Mouse (Mus musculus) heart, embryonic 16.5 days (tissue): ENCODE measurements at regions not wholly inside any gene's neighbourhood (a gene's known extent, or its start where the extent isn't known, plus 50 kb on each side); places are given as distances from the start of the nearest gene placed in this dataset.
"Not testable (repeated sequence)": the region's sequence is repeated elsewhere in the genome, so short reads cannot be mapped to it uniquely, and the experiment has no call there.

ENCODE experiments used
- ATAC-seq: fragments of 200-750 bp; cut with Nextera tagmentation; replicated peaks from 2 replicates; pipeline ENCODE4 v1.8.0; 2017; ENCODE audit warnings: moderate number of reproducible peaks; ENCODE audit not compliant: insufficient read depth, low FRiP score; ENCODE audit errors: extremely low read depth
- H3K27ac ChIP-seq: fragments of 300-500 bp; sonication (generic); 2 replicates; pipeline ENCODE4 v1.5.1; 2014; ENCODE audit warnings: mild to moderate bottlenecking, low read length, control low read depth, moderate library complexity
- H3K27me3 ChIP-seq: fragments of 300-500 bp; sonication (generic); 2 replicates; pipeline ENCODE4 v1.6.1; 2014; ENCODE audit warnings: low read length, mixed read lengths; ENCODE audit not compliant: control insufficient read depth, insufficient read depth
- H3K36me3 ChIP-seq: fragments of 300-500 bp; sonication (generic); 2 replicates; pipeline ENCODE4 v1.6.1; 2014; ENCODE audit not compliant: control insufficient read depth, insufficient read depth
- H3K4me1 ChIP-seq: fragments of 300-500 bp; sonication (generic); 2 replicates; pipeline ENCODE4 v1.6.1; 2014; ENCODE audit warnings: low read length, mixed read lengths; ENCODE audit not compliant: control insufficient read depth, insufficient read depth
- H3K4me2 ChIP-seq: fragments of 300-500 bp; sonication (generic); 2 replicates; pipeline ENCODE4 v1.6.1; 2014; ENCODE audit warnings: low read depth, mild to moderate bottlenecking, control low read depth, low read length
- H3K4me3 ChIP-seq: fragments of 300-500 bp; sonication (generic); 2 replicates; pipeline ENCODE4 v1.5.1; 2014; ENCODE audit warnings: mild to moderate bottlenecking, control low read depth, low read length
- H3K9ac ChIP-seq: fragments of 300-500 bp; sonication (generic); 2 replicates; pipeline ENCODE4 v1.6.1; 2014; ENCODE audit warnings: low read length, control low read depth
- H3K9me3 ChIP-seq: fragments of 300-500 bp; sonication (generic); replicated peaks from 2 replicates; pipeline ENCODE4 v1.6.1; 2016; ENCODE audit warnings: low read length; ENCODE audit not compliant: control insufficient read depth
- WGBS: fragments of 180-500 bp; shearing (Covaris S2); extraction: QIAGEN DNeasy Blood & Tissue Kit; methylation state at CpG from one replicate; pipeline ENCODE4 v1.1.7; 2014; 5-methylcytosine and 5-hydroxymethylcytosine counted together

- 87% methylated on average over 1 of the region's 1 CpGs for WGBS
- H3K9me3 ChIP-seq, result no peaks in the 10 kb centered on the region
- no peaks in the 10 kb centered on the region for H3K4me1 ChIP-seq
- no peak overlapping the region for H3K4me3 ChIP-seq
- H3K27ac ChIP-seq, result no peak overlapping the region
- no peak overlapping the region for H3K4me2 ChIP-seq
- ATAC-seq, result no peak
- H3K36me3 ChIP-seq, result no peaks in the 10 kb centered on the region
- no peak overlapping the region for H3K9ac ChIP-seq
- no peaks in the 10 kb centered on the region for H3K27me3 ChIP-seq
Observed at GRCm38 (mm10) chr19:17983416-17983815, 146.0 kb upstream of the Pcsk5 start.

GRCm38 (mm10) chr19:17965566-17965965 is 128.1 kb upstream of the Pcsk5 start:
- no peak for ATAC-seq
- Histone ChIP-seq H3K4me3 (no peak overlapping the region), H3K9ac (no peak overlapping the region), H3K27me3 (no peaks in the 10 kb centered on the region), H3K27ac (no peak overlapping the region), H3K4me2 (no peak overlapping the region), H3K4me1 (no peaks in the 10 kb centered on the region), H3K36me3 (no peaks in the 10 kb centered on the region), H3K9me3 (no peaks in the 10 kb centered on the region)
- WGBS, result 60% methylated on average over 1 of the region's 1 CpGs

GRCm38 (mm10) chr19:17958440-17958839 is 121.0 kb upstream of the Pcsk5 start:
- no peaks in the 10 kb centered on the region for H3K27me3 ChIP-seq
- no peaks in the 10 kb centered on the region for H3K4me1 ChIP-seq
- no peak overlapping the region for H3K9ac ChIP-seq
- H3K36me3 ChIP-seq, result no peaks in the 10 kb centered on the region
- ATAC-seq, result no peak
- no peaks in the 10 kb centered on the region for H3K9me3 ChIP-seq
- H3K4me2 ChIP-seq, result no peak overlapping the region
- no peak overlapping the region for H3K27ac ChIP-seq
- H3K4me3 ChIP-seq, result no peak overlapping the region

GRCm38 (mm10) chr19:17932665-17933064 is 95.2 kb upstream of the Pcsk5 start:
- H3K27ac ChIP-seq, result no peak overlapping the region
- H3K9me3 ChIP-seq, result no peaks in the 10 kb centered on the region
- no peak overlapping the region for H3K9ac ChIP-seq
- no peaks in the 10 kb centered on the region for H3K27me3 ChIP-seq
- 73% methylated on average over 4 of the region's 4 CpGs for WGBS
- no peak for ATAC-seq
- no peaks in the 10 kb centered on the region for H3K36me3 ChIP-seq
- H3K4me3 ChIP-seq, result no peak overlapping the region
- no peaks in the 10 kb centered on the region for H3K4me1 ChIP-seq
- H3K4me2 ChIP-seq, result no peak overlapping the region

DNA sequence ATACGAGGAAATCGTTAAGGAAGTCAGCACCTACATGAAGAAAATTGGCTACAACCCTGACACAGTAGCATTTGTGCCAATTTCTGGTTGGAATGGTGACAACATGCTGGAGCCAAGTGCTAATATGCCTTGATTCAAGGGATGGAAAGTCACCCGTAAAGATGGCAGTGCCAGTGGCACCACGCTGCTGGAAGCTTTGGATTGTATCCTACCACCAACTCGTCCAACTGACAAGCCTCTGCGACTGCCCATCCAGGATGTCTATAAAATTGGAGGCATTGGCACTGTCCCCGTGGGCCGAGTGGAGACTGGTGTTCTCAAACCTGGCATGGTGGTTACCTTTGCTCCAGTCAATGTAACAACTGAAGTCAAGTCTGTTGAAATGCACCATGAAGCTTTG is 89.7 kb upstream of the Pcsk5 start:
- 89% methylated on average over 8 of the region's 8 CpGs for WGBS
- H3K9ac ChIP-seq, H3K27me3 ChIP-seq, H3K4me2 ChIP-seq, H3K36me3 ChIP-seq, ATAC-seq, H3K27ac ChIP-seq, H3K4me3 ChIP-seq, H3K9me3 ChIP-seq, H3K4me1 ChIP-seq: not testable (repeated sequence)

- Histone ChIP-seq H3K36me3 (no peaks in the 10 kb centered on the region), H3K27me3 (no peaks in the 10 kb centered on the region), H3K27ac (no peak overlapping the region), H3K4me2 (no peak overlapping the region), H3K9ac (no peak overlapping the region), H3K4me3 (no peak overlapping the region), H3K4me1 (no peaks in the 10 kb centered on the region), H3K9me3 (peaks cover 4% of the 10 kb centered on the region)
- 64% methylated on average over 1 of the region's 1 CpGs for WGBS
- no peak for ATAC-seq
Observed at GRCm38 (mm10) chr19:17907579-17907978, 70.1 kb upstream of the Pcsk5 start.

DNA sequence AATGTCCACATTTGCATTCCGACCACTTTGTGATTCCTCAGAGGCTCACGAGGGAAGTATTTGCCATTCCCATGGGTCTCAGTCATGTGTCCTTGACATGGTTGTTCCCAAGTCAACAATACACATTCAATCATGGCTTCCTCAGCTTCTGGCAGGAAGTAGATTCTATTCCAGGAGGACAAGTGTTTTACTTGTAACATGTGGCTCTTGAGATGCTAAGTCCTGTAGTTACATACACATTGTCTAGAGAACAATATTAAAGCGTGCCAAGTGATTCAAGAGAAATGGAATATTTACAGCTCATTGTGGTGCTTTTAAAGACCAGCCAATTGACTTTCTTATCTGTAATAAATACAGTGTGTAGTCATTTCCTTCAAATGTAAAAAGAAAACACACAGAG is 66.7 kb upstream of the Pcsk5 start:
- 71% methylated on average over 3 of the region's 3 CpGs for WGBS
- ATAC-seq, result no peak

GRCm38 (mm10) chr19:17892615-17893014 is 55.2 kb upstream of the Pcsk5 start:
- Histone ChIP-seq H3K4me1 (no peaks in the 10 kb centered on the region), H3K9me3 (no peaks in the 10 kb centered on the region), H3K4me2 (no peak overlapping the region), H3K27ac (no peak overlapping the region), H3K36me3 (no peaks in the 10 kb centered on the region), H3K27me3 (no peaks in the 10 kb centered on the region), H3K9ac (no peak overlapping the region), H3K4me3 (no peak overlapping the region)
- no peak for ATAC-seq

More for the DNA sequence above, 66.7 kb upstream of the Pcsk5 start:
- Histone ChIP-seq H3K27me3 (no peaks in the 10 kb centered on the region), H3K9ac (no peak overlapping the region), H3K4me3 (no peak overlapping the region), H3K27ac (no peak overlapping the region), H3K9me3 (no peaks in the 10 kb centered on the region; the same call in 1 of the 2 replicates), H3K4me1 (no peaks in the 10 kb centered on the region), H3K36me3 (no peaks in the 10 kb centered on the region), H3K4me2 (no peak overlapping the region)
